Mouse (Mus musculus) ES-Bruce4 (cell line): ENCODE data around the gene Il22ra2.

Experiments used
- CTCF ChIP-seq: IDR thresholded peaks from one replicate; pipeline ENCODE4 v1.8.1; 2011; ENCODE audit warnings: low read depth, low read length
- POLR2A ChIP-seq: IDR thresholded peaks from one replicate; pipeline ENCODE4 v1.8.1; 2011; ENCODE audit warnings: low read length; ENCODE audit not compliant: insufficient read depth

GRCm38 (mm10) chr10:19621408-19622048 lies at the start of gene Il22ra2:
- TF ChIP-seq POLR2A = no peak
- TF ChIP-seq CTCF = no peak
